Mouse (Mus musculus): ENCODE measurements around the gene Vmn1r57. TPM values are rescaled to one million over a fixed set of nuclear protein-coding genes. Genes with fewer than 3 reads are reported as not detected.

The Vmn1r57 gene
- polyA plus RNA-seq (2014; fragmentation: Illumina TruSeq; extraction: RNeasy Lipid Tissue Mini Kit (QIAGEN cat#74804)), result not detected

GRCm38 (mm10) chr7:5218193-5218592 is at the start of gene Vmn1r57:
TSS of gene Vmn1r57 (plus strand) at chr7:5218493.

GRCm38 (mm10) chr7:5196647-5197046 is 21.6 kb upstream of the Vmn1r57 start, which contains the start of gene Vmn1r56:
TSS of gene Vmn1r56 (minus strand) at chr7:5196747.

Other genes with a start within 250 kb of the Vmn1r57 start
- gene Sbk3, start 247.3 kb upstream of the Vmn1r57 start, polyA plus RNA-seq (2014; fragmentation: Illumina TruSeq; extraction: RNeasy Lipid Tissue Mini Kit (QIAGEN cat#74804)), result 0.51 TPM
- 16.0 TPM for gene Zfp579, start 222.3 kb upstream of the Vmn1r57 start, polyA plus RNA-seq (2014; fragmentation: Illumina TruSeq; extraction: RNeasy Lipid Tissue Mini Kit (QIAGEN cat#74804))
- not detected for gene Zfp524, start 204.1 kb upstream of the Vmn1r57 start, polyA plus RNA-seq (2014; fragmentation: Illumina TruSeq; extraction: RNeasy Lipid Tissue Mini Kit (QIAGEN cat#74804))
- gene Fiz1, start 203.8 kb upstream of the Vmn1r57 start, polyA plus RNA-seq (2014; fragmentation: Illumina TruSeq; extraction: RNeasy Lipid Tissue Mini Kit (QIAGEN cat#74804)), result 22.1 TPM
- not detected for gene Gm44973, start 203.0 kb upstream of the Vmn1r57 start, polyA plus RNA-seq (2014; fragmentation: Illumina TruSeq; extraction: RNeasy Lipid Tissue Mini Kit (QIAGEN cat#74804))
- gene Zfp865, start 198.1 kb upstream of the Vmn1r57 start, polyA plus RNA-seq (2014; fragmentation: Illumina TruSeq; extraction: RNeasy Lipid Tissue Mini Kit (QIAGEN cat#74804)), result 5.3 TPM
- not detected for gene Ccdc106, start 197.9 kb upstream of the Vmn1r57 start, polyA plus RNA-seq (2014; fragmentation: Illumina TruSeq; extraction: RNeasy Lipid Tissue Mini Kit (QIAGEN cat#74804))
- gene 4632433K11Rik, start 184.4 kb upstream of the Vmn1r57 start, polyA plus RNA-seq (2014; fragmentation: Illumina TruSeq; extraction: RNeasy Lipid Tissue Mini Kit (QIAGEN cat#74804)), result 3.3 TPM
- 4.2 TPM for gene Zfp784, start 180.0 kb upstream of the Vmn1r57 start, polyA plus RNA-seq (2014; fragmentation: Illumina TruSeq; extraction: RNeasy Lipid Tissue Mini Kit (QIAGEN cat#74804))
- gene Zfp580, start 167.0 kb upstream of the Vmn1r57 start, polyA plus RNA-seq (2014; fragmentation: Illumina TruSeq; extraction: RNeasy Lipid Tissue Mini Kit (QIAGEN cat#74804)), result 2.1 TPM
- 9.1 TPM for gene U2af2, start 156.3 kb upstream of the Vmn1r57 start, polyA plus RNA-seq (2014; fragmentation: Illumina TruSeq; extraction: RNeasy Lipid Tissue Mini Kit (QIAGEN cat#74804))
- gene Epn1, start 138.3 kb upstream of the Vmn1r57 start, polyA plus RNA-seq (2014; fragmentation: Illumina TruSeq; extraction: RNeasy Lipid Tissue Mini Kit (QIAGEN cat#74804)), result 1.4 TPM
- 45.2 TPM for gene Rfpl4, start 101.5 kb upstream of the Vmn1r57 start, polyA plus RNA-seq (2014; fragmentation: Illumina TruSeq; extraction: RNeasy Lipid Tissue Mini Kit (QIAGEN cat#74804))
- gene Rasl2-9, start 92.5 kb upstream of the Vmn1r57 start, polyA plus RNA-seq (2014; fragmentation: Illumina TruSeq; extraction: RNeasy Lipid Tissue Mini Kit (QIAGEN cat#74804)), result not detected
- not detected for gene Vmn1r55, start 68.8 kb upstream of the Vmn1r57 start, polyA plus RNA-seq (2014; fragmentation: Illumina TruSeq; extraction: RNeasy Lipid Tissue Mini Kit (QIAGEN cat#74804))
- not detected for gene Vmn1r56, start 21.7 kb upstream of the Vmn1r57 start, polyA plus RNA-seq (2014; fragmentation: Illumina TruSeq; extraction: RNeasy Lipid Tissue Mini Kit (QIAGEN cat#74804))
- 5.7 TPM for gene Gm5065, start 132.0 kb downstream of the Vmn1r57 start, polyA plus RNA-seq (2014; fragmentation: Illumina TruSeq; extraction: RNeasy Lipid Tissue Mini Kit (QIAGEN cat#74804))
- gene Nlrp2, start 132.5 kb downstream of the Vmn1r57 start, polyA plus RNA-seq (2014; fragmentation: Illumina TruSeq; extraction: RNeasy Lipid Tissue Mini Kit (QIAGEN cat#74804)), result 12.0 TPM
- gene Vmn1r58, start 194.9 kb downstream of the Vmn1r57 start, polyA plus RNA-seq (2014; fragmentation: Illumina TruSeq; extraction: RNeasy Lipid Tissue Mini Kit (QIAGEN cat#74804)), result not detected
- gene Vmn1r59, start 238.3 kb downstream of the Vmn1r57 start, polyA plus RNA-seq (2014; fragmentation: Illumina TruSeq; extraction: RNeasy Lipid Tissue Mini Kit (QIAGEN cat#74804)), result not detected

All from ovary, adult 10 weeks (tissue).